Comparison of ENCODE assay signal across 16 mouse cellular contexts in genomic region chr1:134949946-134950345, GRCm38 (mm10). TPM values are rescaled to one million over a fixed set of nuclear protein-coding genes. Genes with fewer than 3 reads are reported as not detected.
DNase-seq lines count a peak whose midpoint lies in the region; ATAC-seq and TF ChIP-seq lines count a peak whose summit lies in the region.
"Had no signal": no experiment of that assay in that cellular context is flagged by ENCODE, and none has a peak within 500 bp of the region (broad histone marks: within the 10 kb centered on the region; RNA-seq: fewer than 3 reads in every experiment).

No protein-coding gene starts in this region.

- 53% methylated on average over 3 of the region's 3 CpGs for WGBS in heart, postnatal 0 days
- 96% methylated on average over 3 of the region's 3 CpGs for WGBS in limb, embryonic 10.5 days

- DNase-seq in gastrocnemius, adult 2 months: peak; percentile 76
- DNase-seq in gastrocnemius, postnatal 14 days: no peak
- DNase-seq in left cerebral cortex, postnatal 4 days: peak; percentile 39
- DNase-seq in left cerebral cortex, postnatal 14 days (ENCODE audit: low spot score in 2 of 2): no peak
- DNase-seq in cerebellum, adult 9-10 months: peak; percentile 54
- DNase-seq in heart, postnatal 0 days (ENCODE audit: low spot score): peak; percentile 80
- DNase-seq in limb, embryonic 10.5 days (ENCODE audit: low spot score): no peak
- no peak for DNase-seq in thymus, postnatal 4 days
- DNase-seq: adrenal gland, adult 8-10 months; kidney, adult 9 months; kidney, postnatal 4 days had no signal

- H3K27ac ChIP-seq in gastrocnemius, adult 2 months: peak overlapping the region; percentile 81
- peak overlapping the region; percentile 85 for H3K27ac ChIP-seq in heart, postnatal 0 days (ENCODE audit: low read depth)
- no peak overlapping the region for H3K27ac ChIP-seq in limb, embryonic 10.5 days
- H3K27ac ChIP-seq: liver, embryonic 14.5 days; neural tube, embryonic 15.5 days had no signal

- peak overlapping the region; percentile 27; the same call in 1 of the 2 replicates for H3K4me3 ChIP-seq in gastrocnemius, adult 2 months
- H3K4me3 ChIP-seq in heart, postnatal 0 days (ENCODE audit: low read depth, low read length): no peak overlapping the region
- H3K4me3 ChIP-seq in limb, embryonic 10.5 days: no peak overlapping the region
- H3K4me3 ChIP-seq: erythroblast, embryonic 14.5 days; neural tube, embryonic 15.5 days had no signal

- H3K9ac ChIP-seq in heart, postnatal 0 days (replicated peaks; ENCODE audit: low read depth, low read length): peak overlapping the region; percentile 33; the same call in 1 of the 2 replicates
- H3K9ac ChIP-seq: liver, embryonic 14.5 days; neural tube, embryonic 15.5 days had no signal

- intact Hi-C loops in gastrocnemius, adult 2 months (cut with DNase I): no loop called here
- intact Hi-C loops in gastrocnemius, postnatal 14 days (cut with DNase I; ENCODE audit: low total_unique reads): no loop called here
- intact Hi-C loops in left cerebral cortex, postnatal 4 days (cut with DNase I): no loop called here
- intact Hi-C loops in left cerebral cortex, postnatal 14 days (cut with DNase I): loop anchor here (5.0 to 10.0 kb wide), 2 partner anchors 33 to 85 kb away; no protein-coding TSS in a partner anchor

- H3K4me1 ChIP-seq in heart, postnatal 0 days (ENCODE audit: control insufficient read depth, insufficient read depth): peaks cover 15% of the 10 kb centered on the region
- H3K4me1 ChIP-seq in limb, embryonic 10.5 days: peaks cover 5% of the 10 kb centered on the region

- no peaks in the 10 kb centered on the region for H3K27me3 ChIP-seq in heart, postnatal 0 days (ENCODE audit: control insufficient read depth, insufficient read depth, low read length)
- H3K27me3 ChIP-seq in limb, embryonic 10.5 days (ENCODE audit: low read depth, poor library complexity, severe bottlenecking): no peaks in the 10 kb centered on the region
- H3K27me3 ChIP-seq: neural tube, embryonic 15.5 days had no signal

- peak; percentile 93 for ATAC-seq in heart, postnatal 0 days (ENCODE audit: insufficient read depth, low read depth)
- ATAC-seq: forebrain, embryonic 16.5 days; lung, postnatal 0 days had no signal

- no peak for TF ChIP-seq EP300 in heart, postnatal 0 days (IDR thresholded peaks at IDR 0.05; ENCODE audit: low read depth)

- H3K9me3 ChIP-seq in heart, postnatal 0 days (replicated peaks; ENCODE audit: control insufficient read depth, low read length): no peaks in the 10 kb centered on the region
- H3K9me3 ChIP-seq in limb, embryonic 10.5 days (replicated peaks): no peaks in the 10 kb centered on the region
- H3K9me3 ChIP-seq: neural tube, embryonic 15.5 days had no signal

- H3K4me2 ChIP-seq in heart, postnatal 0 days (ENCODE audit: low read depth, low read length): no peak overlapping the region
- H3K4me2 ChIP-seq: neural tube, embryonic 15.5 days had no signal

- TF ChIP-seq CTCF in gastrocnemius, adult 2 months (IDR thresholded peaks at IDR 0.05): no peak
- no peak for TF ChIP-seq CTCF in heart, postnatal 0 days (IDR thresholded peaks at IDR 0.05; ENCODE audit: low read depth)

- H3K36me3 ChIP-seq in heart, postnatal 0 days (replicated peaks; ENCODE audit: control insufficient read depth, insufficient read depth, low read length): 0 out of 2 replicates have a peak, but pooled peaks cover 14% of the 10 kb centered on the region
- H3K36me3 ChIP-seq in limb, embryonic 10.5 days: no peaks in the 10 kb centered on the region; the same call in 1 of the 2 replicates
- H3K36me3 ChIP-seq: neural tube, embryonic 15.5 days had no signal

RNA-seq across cellular contexts. Expression of gene Ppp1r12b, which starts 5.8 kb away (rescaled TPM):
- 100 to 1,000 TPM; 172 to 212 TPM for total RNA-seq in gastrocnemius, adult 2 months (2021)
- total RNA-seq in gastrocnemius, postnatal 14 days (2021): 100 to 1,000 TPM; 183 to 217 TPM
- total RNA-seq in left cerebral cortex, postnatal 4 days (2021): 10 to 100 TPM; 61.4 to 62.1 TPM
- 10 to 100 TPM; 77.8 to 81.7 TPM for total RNA-seq in left cerebral cortex, postnatal 14 days (2021)
- total RNA-seq in heart, postnatal 0 days (2014; rRNA removed; ENCODE audit: low replicate concordance): 65.3 and 69.9 TPM in 2 replicates
- 22.6 and 23.0 TPM in 2 replicates for polyA plus RNA-seq in heart, postnatal 0 days (2015; fragmentation: Nextera tagmentation; extraction: Ambion mirVana)
- 5.5 and 5.7 TPM in 2 replicates for polyA plus RNA-seq in limb, embryonic 10.5 days (2016; fragmentation: Nextera tagmentation; extraction: Ambion mirVana)

RNA-seq across cellular contexts. Expression of gene Ube2t, which starts 12.4 kb away (rescaled TPM):
- 10 to 100 TPM in 1 of 2 experiments, 1 to 10 TPM in 1; 4.3 to 11.4 TPM for total RNA-seq in gastrocnemius, adult 2 months (2021)
- total RNA-seq in gastrocnemius, postnatal 14 days (2021): 10 to 100 TPM in 1 of 2 experiments, 1 to 10 TPM in 1; 5.8 to 11.5 TPM
- 1 to 10 TPM; 2.3 to 3.0 TPM for total RNA-seq in left cerebral cortex, postnatal 4 days (2021)
- 1 to 10 TPM; 2.7 to 3.4 TPM for total RNA-seq in left cerebral cortex, postnatal 14 days (2021)
- total RNA-seq in heart, postnatal 0 days (2014; rRNA removed; ENCODE audit: low replicate concordance): 30.2 and 34.3 TPM in 2 replicates
- polyA plus RNA-seq in heart, postnatal 0 days (2015; fragmentation: Nextera tagmentation; extraction: Ambion mirVana): 22.5 and 25.3 TPM in 2 replicates
- polyA plus RNA-seq in limb, embryonic 10.5 days (2016; fragmentation: Nextera tagmentation; extraction: Ambion mirVana): 50.2 and 51.1 TPM in 2 replicates

Comparison
In these comparisons a context has a peak if more than half of its experiments do, and no peak if none do; other contexts are left out.
1. DNase-seq: peak in gastrocnemius, adult 2 months (single experiment), left cerebral cortex, postnatal 4 days (single experiment), cerebellum, adult 9-10 months (single experiment) and heart, postnatal 0 days (single experiment); none in gastrocnemius, postnatal 14 days (single experiment), left cerebral cortex, postnatal 14 days (0 of 2), limb, embryonic 10.5 days (single experiment) and thymus, postnatal 4 days (single experiment).